Mouse (Mus musculus) lung, adult 2 months (tissue): ENCODE results near the gene Ccnb1. TPM values are rescaled to one million over a fixed set of nuclear protein-coding genes. Genes with fewer than 3 reads are reported as not detected.

Source experiments
- DNase-seq: peaks from one replicate; pipeline ENCODE4 v3.0.0; 2022
- H3K4me1 ChIP-seq: fragments of 200-500 bp; 2 replicates; pipeline ENCODE4 v1.6.1; 2011; ENCODE audit warnings: low read length; ENCODE audit not compliant: control insufficient read depth, insufficient read depth
- H3K4me3 ChIP-seq: fragments of 200-500 bp; replicated peaks from 2 replicates; pipeline ENCODE3; 2011; ENCODE audit warnings: low read depth, mild to moderate bottlenecking, control low read depth, low read length; ENCODE audit errors: extremely low read depth
- CTCF ChIP-seq: fragments of 200-500 bp; IDR thresholded peaks from 2 replicates; pipeline ENCODE4 v1.5.1; 2011; ENCODE audit warnings: mild to moderate bottlenecking, low read length, control low read depth; ENCODE audit not compliant: insufficient read depth
- POLR2A ChIP-seq: fragments of 200-500 bp; IDR thresholded peaks from 2 replicates; pipeline ENCODE4 v1.6.1; 2011; ENCODE audit warnings: low read depth, mild to moderate bottlenecking, control low read depth, low read length, borderline replicate concordance; ENCODE audit errors: extremely low read depth
- WGBS: fragments of 180-500 bp; shearing (Covaris S2); methylation state at CpG from one replicate; pipeline ENCODE4 v1.1.7; 2018; 5-methylcytosine and 5-hydroxymethylcytosine counted together
- polyA plus RNA-seq: library from polyadenylated mRNA; depleted of rRNA; stranded (reverse); fragments of >200 nt; gene quantifications from 2 replicates; pipeline ENCODE4 v1.2.3, GENCODE M21; 2012; rRNA removed

Ccnb1 gene
- 0.85 and 3.2 TPM in 2 replicates for polyA plus RNA-seq

DNA sequence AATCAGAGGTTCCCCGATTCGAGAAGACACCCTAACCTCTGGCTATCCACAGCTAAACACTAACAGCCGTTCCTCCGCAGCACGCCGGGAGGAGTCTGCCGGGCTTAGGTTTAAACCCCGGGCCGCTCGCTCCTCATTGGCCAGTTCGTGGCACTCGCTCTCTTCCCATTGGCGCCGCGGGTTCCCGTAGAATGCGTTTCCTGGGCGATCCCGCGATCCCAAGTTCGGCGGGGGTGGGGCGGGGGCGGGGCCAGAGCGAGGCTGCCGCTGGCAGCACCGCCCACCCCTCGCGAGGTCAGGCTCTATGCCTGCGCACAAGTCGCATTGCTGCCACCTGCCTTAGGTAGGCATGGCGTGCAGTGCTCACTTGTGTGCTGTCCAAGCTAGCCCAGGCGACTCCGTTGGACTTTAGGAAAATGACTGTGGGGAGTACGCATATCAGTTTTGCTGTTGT, at the start of gene Ccnb1:
Gene Ccnb1, minus strand, starts transcription at position 157 of the 454 bp plus-strand sequence.
- H3K4me3 ChIP-seq, result peak within 1 kb of the TSS; percentile 60
- peak; percentile 83; the same call in 1 of the 2 replicates for TF ChIP-seq POLR2A
- peak; percentile 31; the same call in 1 of the 2 replicates for TF ChIP-seq CTCF
- peak; percentile 89 for DNase-seq
- under 1% methylated on average over 35 of the region's 35 CpGs for WGBS
- peaks cover 2% of the 10 kb centered on the region; the same call in 1 of the 2 replicates for H3K4me1 ChIP-seq

DNA sequence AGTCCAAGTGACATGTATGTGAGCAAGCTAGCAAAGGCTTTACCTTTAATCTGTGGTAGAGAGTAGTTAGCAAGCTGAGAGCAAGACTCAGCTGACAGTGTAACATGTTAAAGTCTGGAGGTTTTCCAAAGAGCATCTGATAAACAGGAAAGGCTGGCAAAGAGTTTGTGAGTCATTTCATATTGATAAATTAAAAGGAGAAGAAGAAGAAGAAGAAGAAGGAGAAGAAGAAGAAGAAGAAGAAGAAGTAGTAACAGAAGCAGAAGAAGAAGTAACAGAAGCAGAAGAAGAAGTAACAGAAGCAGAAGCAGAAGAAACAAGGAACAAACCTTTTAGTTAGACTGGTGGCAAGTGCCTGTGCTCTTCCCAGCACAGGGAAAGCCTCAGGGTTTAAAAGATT, 48.4 kb upstream of the Ccnb1 start:
- Histone ChIP-seq H3K4me3 (no peak overlapping the region), H3K4me1 (no peaks in the 10 kb centered on the region; the same call in 1 of the 2 replicates)
- TF ChIP-seq POLR2A (no peak), CTCF (no peak)
- no peak for DNase-seq

DNA sequence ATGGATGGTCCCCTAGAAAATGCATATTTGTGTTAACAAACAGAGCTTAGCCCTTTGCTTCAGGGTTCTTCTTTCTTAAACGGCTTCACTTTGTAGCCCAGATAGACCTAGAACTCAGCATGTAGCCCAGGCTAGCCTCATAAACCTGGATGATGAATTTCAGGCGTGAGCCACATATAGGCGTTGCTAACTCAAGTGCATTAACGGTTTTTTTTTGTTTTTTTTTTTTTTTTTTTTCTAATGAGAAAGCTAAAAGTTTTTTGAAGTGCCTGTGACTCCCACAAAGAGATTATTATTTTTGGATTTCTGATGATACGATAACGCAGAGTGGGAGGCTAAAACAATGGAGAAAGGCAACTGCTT, 47.3 kb upstream of the Ccnb1 start:
- no peaks in the 10 kb centered on the region; the same call in 1 of the 2 replicates for H3K4me1 ChIP-seq
- no peak for DNase-seq
- 41% methylated on average over 6 of the region's 6 CpGs for WGBS
- H3K4me3 ChIP-seq, result no peak overlapping the region
- no peak for TF ChIP-seq POLR2A
- no peak for TF ChIP-seq CTCF

DNA sequence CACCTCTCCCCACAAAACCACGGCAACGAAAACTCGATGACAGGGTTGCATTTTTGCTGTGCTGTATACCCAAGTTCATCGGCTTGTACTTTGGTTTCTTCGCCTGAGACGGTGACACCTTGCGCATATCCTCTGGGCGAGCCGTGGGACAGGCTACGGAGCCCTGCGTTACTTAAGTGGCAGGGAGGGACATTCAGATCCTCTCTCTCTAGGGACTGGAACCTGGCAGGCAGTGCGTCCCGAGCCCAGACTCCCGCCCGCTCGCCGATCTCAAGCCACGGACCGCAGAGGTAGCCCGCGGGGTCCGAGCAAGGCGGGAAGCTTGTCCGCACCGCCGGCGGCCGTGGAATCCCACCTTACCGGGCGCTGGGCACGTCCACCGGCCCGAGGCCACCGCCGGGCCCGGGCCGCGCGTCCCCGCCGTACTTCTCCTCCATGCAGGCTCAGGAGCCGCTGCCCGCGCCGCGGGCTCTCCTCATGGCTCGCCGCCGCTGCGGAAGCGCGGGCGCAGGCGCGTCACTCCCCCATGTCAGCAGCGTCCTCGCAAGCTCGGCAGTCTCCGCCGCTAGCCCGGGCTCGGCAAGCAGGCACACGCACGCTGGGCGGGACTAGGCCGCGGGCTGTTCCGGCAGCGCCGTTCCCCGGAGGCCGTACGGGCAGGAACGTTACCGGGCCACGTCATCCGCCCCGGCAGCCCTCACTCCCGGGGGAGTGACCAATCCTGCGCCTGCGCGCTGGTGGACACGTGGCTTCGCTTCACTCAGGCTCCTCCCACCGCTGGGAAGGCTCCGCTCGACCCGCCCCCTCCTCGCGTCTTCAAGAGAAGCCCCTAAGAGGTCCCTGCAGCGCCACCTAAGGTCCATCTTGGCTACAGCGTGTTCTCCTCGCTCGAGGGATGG, 46.6 kb upstream of the Ccnb1 start, which contains the start of gene Slc30a5:
Gene Slc30a5, minus strand, starts transcription at position 687 of the 899 bp plus-strand sequence.
- peak; percentile 99 for DNase-seq
- WGBS, result under 1% methylated on average over 93 of the region's 94 CpGs
- Histone ChIP-seq H3K4me1 (no peaks in the 10 kb centered on the region; the same call in 1 of the 2 replicates), H3K4me3 (peak within 1 kb of the TSS; percentile 86)
- peak; percentile 66; the same call in 1 of the 2 replicates for TF ChIP-seq POLR2A
- TF ChIP-seq CTCF, result peak; percentile 77

DNA sequence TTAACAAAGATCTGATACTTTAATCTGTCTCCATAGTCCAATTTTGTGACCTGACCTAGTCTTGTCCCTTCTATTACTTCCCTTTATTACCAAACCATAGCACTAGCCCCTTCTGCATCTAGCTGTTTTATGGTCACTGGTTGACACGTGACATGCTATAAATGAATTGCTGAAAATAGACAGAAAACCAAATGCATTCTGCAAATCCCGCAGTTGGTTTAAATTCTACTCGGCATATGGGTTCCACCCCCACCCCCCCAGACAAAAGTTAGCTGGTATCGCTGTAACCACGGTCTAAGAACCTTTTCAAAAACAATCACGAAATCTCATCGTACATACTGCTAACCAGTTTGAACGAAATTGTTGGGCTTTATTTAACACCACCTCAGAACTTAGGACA, 45.8 kb upstream of the Ccnb1 start:
- TF ChIP-seq POLR2A (no peak), CTCF (no peak)

DNA sequence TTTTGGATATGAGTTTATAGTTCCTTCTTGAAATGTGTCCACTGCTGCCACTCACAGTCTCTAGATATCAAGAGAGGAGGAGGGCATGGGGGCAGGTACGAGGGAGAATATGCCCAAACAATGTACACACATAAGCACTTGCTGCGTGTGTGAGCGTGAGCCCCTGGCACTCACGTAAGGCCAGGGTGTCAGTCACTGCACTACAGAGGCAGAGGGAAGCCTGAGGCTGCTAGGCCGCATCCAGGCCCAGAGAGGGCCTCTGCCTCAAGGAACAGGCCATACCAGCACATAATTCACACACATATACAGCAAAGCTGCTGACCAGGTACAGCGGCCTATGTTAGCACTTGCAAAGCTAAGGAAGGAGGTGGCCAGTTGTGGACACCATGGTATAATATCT, 44.8 kb upstream of the Ccnb1 start:
- 70% methylated on average over 6 of the region's 6 CpGs for WGBS
- Histone ChIP-seq H3K4me3 (no peak overlapping the region), H3K4me1 (no peaks in the 10 kb centered on the region; the same call in 1 of the 2 replicates)
- DNase-seq, result no peak
- no peak for TF ChIP-seq POLR2A
- TF ChIP-seq CTCF, result no peak

More for the DNA sequence above, 45.8 kb upstream of the Ccnb1 start:
- no peak for DNase-seq
- Histone ChIP-seq H3K4me1 (no peaks in the 10 kb centered on the region; the same call in 1 of the 2 replicates), H3K4me3 (peak overlapping the region; percentile 86)
- WGBS, result 2% methylated on average over 8 of the region's 8 CpGs

DNA sequence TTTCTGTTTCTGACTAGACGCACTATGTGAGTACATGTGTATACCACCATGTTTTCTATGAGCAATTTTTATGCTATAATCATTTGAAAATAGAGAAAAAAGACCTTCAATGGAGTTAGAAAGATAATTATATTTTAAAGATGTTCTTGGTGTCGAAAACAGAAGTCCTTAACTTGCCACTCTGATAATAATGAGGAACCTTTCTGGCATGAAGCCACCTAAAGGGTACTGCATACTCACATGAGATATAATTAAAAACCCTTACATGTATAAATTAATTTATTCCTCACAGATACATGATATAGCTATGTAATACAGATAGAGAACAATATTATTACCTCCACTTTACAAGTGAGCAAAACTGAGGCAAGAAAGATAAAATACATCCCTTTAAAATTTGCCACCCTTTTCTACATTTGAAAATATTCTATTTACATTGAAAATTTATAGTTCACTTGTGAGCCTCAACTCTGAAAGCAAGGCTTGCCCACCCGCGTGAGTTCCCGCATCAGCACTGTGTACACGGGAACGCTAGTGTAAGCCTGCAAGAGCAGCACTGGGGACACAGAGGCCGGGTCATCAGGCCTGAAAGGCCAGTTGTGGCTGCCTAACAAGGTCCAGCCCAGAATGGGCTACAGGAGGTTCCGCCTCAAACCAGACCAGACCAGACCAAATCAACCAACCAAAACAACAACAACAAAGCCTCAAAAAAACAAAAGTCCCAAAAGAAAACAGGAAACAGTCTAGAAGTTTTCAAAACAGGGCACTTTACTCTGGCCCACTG, 39.4 kb upstream of the Ccnb1 start:
- DNase-seq, result no peak
- Histone ChIP-seq H3K4me1 (no peaks in the 10 kb centered on the region), H3K4me3 (no peak overlapping the region)
- no peak for TF ChIP-seq POLR2A
- TF ChIP-seq CTCF, result no peak
- WGBS, result 90% methylated on average over 9 of the region's 9 CpGs

DNA sequence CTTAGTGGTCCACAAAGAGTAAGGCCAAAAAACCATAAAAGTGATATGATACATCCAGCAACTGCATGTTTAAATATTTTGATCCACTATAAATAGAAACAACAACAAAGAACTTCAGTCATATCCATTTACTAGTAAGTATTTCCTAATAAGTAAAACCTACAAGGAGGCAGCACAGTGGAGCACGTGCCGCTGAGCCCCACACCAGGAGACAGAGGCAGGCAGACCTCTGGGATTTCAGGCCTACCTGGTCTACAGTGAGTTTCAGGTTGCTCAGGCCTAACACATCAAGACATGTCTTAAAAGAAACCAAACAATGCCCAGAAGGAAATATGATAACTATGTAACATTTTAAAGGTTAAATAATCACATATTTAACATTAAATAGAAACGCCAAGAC, 38.5 kb upstream of the Ccnb1 start:
- WGBS, result 89% methylated on average over 3 of the region's 3 CpGs
- Histone ChIP-seq H3K4me1 (no peaks in the 10 kb centered on the region), H3K4me3 (no peak overlapping the region)
- TF ChIP-seq CTCF (no peak), POLR2A (no peak)
- no peak for DNase-seq

DNA sequence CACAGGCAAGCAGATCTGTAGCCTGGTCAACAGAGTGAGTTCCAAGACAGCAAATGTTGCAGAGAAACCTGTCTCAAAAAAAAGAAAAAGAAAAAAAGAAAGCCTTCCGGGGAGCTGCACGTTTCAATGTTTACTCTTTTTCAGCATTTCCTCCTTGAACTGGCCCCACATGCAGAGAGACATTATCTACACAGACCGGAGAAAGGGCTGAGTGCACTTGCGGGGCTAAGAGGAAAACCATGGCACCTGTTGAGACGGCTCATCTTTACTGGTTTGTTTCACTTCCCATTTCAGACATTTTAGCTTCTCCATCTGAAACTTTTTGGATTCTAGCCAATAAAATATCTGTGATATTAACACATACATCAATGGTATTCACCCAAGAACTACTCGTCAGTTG, 37.9 kb upstream of the Ccnb1 start:
- no peaks in the 10 kb centered on the region for H3K4me1 ChIP-seq
- H3K4me3 ChIP-seq, result no peak overlapping the region
- TF ChIP-seq CTCF (no peak), POLR2A (no peak)
- DNase-seq, result no peak
- WGBS, result 42% methylated on average over 6 of the region's 6 CpGs
